Mouse (Mus musculus): ENCODE measurements at regions not wholly inside any gene's neighbourhood (a gene's known extent, or its start where the extent isn't known, plus 50 kb on each side); places are given as distances from the start of the nearest gene placed in this dataset.

DNA sequence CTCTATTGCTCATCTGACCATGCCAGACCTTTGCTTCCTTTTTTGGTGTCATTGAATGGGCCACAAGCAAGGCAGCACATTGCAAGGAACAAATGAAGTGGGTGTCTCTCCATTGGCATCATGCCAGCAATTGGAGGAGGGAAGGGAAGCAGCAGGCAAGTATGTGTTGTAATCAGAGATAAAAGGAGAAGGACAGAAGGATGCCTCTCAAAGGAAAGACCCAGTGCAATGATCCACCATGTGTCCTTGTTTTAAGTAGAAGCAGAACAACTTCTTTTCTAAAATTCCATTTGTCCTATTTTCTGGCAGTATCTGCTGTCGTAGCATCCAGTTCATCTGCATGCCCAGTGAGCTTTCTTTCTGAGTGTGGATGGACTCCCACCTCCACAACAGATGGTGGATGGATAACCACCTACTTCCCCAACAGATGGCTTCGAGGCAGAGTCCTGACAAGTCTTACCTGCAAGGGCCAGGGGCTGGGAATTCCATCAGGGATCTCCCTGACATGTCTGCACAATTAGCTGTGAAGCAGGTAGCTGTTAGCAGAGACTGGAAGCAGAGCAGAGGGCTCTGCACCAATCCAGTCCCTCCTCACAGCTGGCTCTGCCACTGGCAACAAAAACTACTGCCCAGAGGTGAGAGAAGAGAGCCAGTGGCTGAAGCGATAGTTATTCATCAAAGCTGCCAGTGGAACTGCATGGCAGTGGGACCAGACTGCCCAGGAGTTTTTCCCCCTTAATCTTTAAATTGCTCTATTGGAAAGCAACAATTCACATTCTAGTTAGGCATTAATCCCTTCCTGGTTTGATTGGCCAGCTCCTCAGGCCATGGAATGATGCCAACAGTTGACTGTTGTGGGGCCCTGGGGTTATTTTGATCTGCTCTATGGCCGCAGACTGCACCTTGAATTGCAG, 113.8 kb downstream of the Enkur start:
- Histone ChIP-seq H3K36me3 (ENCODE audit: control insufficient read depth, insufficient read depth) (no peaks in the 10 kb centered on the region), H3K4me3 (ENCODE audit: low read depth, low read length) (no peak overlapping the region), H3K4me1 (replicated peaks; ENCODE audit: control insufficient read depth, insufficient read depth, low read length) (0 out of 2 replicates have a peak, but pooled peaks cover 2% of the 10 kb centered on the region), H3K9ac (ENCODE audit: low read depth, low read length) (no peak overlapping the region), H3K4me2 (replicated peaks; ENCODE audit: low read depth) (no peak overlapping the region), H3K27me3 (replicated peaks; ENCODE audit: control insufficient read depth, insufficient read depth, low read length) (no peaks in the 10 kb centered on the region), H3K9me3 (ENCODE audit: control insufficient read depth) (no peaks in the 10 kb centered on the region), H3K27ac (ENCODE audit: low read depth, low read length) (no peak overlapping the region)
- 47% methylated on average over 4 of the region's 4 CpGs for WGBS
- ATAC-seq, result no peak; the same call in 1 of the 2 replicates
- TF ChIP-seq CTCF (IDR thresholded peaks at IDR 0.05; ENCODE audit: low read depth), result no peak

- Histone ChIP-seq H3K27ac (ENCODE audit: low read depth, low read length) (no peak overlapping the region), H3K9me3 (ENCODE audit: control insufficient read depth) (no peaks in the 10 kb centered on the region), H3K4me1 (replicated peaks; ENCODE audit: control insufficient read depth, insufficient read depth, low read length) (no peaks in the 10 kb centered on the region), H3K27me3 (replicated peaks; ENCODE audit: control insufficient read depth, insufficient read depth, low read length) (no peaks in the 10 kb centered on the region), H3K4me3 (ENCODE audit: low read depth, low read length) (no peak overlapping the region), H3K36me3 (ENCODE audit: control insufficient read depth, insufficient read depth) (no peaks in the 10 kb centered on the region), H3K4me2 (replicated peaks; ENCODE audit: low read depth) (no peak overlapping the region), H3K9ac (ENCODE audit: low read depth, low read length) (no peak overlapping the region)
- no peak for TF ChIP-seq CTCF (IDR thresholded peaks at IDR 0.05; ENCODE audit: low read depth)
- 42% methylated on average over 5 of the region's 5 CpGs for WGBS
- no peak for ATAC-seq
Observed at GRCm38 (mm10) chr2:21085517-21085916, 116.8 kb upstream of the Arhgap21 start.

- no peak overlapping the region for H3K4me3 ChIP-seq (ENCODE audit: low read depth, low read length)
- H3K27ac ChIP-seq (ENCODE audit: low read depth, low read length), result no peak overlapping the region
- no peak for ATAC-seq
- TF ChIP-seq CTCF (IDR thresholded peaks at IDR 0.05; ENCODE audit: low read depth), result no peak
- H3K9me3 ChIP-seq (ENCODE audit: control insufficient read depth), result no peaks in the 10 kb centered on the region
- no peaks in the 10 kb centered on the region for H3K4me1 ChIP-seq (replicated peaks; ENCODE audit: control insufficient read depth, insufficient read depth, low read length)
- no peak overlapping the region for H3K9ac ChIP-seq (ENCODE audit: low read depth, low read length)
- WGBS, result 81% methylated on average over 9 of the region's 9 CpGs
- H3K36me3 ChIP-seq (ENCODE audit: control insufficient read depth, insufficient read depth), result no peaks in the 10 kb centered on the region
- H3K27me3 ChIP-seq (replicated peaks; ENCODE audit: control insufficient read depth, insufficient read depth, low read length), result no peaks in the 10 kb centered on the region
- H3K4me2 ChIP-seq (replicated peaks; ENCODE audit: low read depth), result no peak overlapping the region
Observed at GRCm38 (mm10) chr2:21067292-21067850, 98.7 kb upstream of the Arhgap21 start.

DNA sequence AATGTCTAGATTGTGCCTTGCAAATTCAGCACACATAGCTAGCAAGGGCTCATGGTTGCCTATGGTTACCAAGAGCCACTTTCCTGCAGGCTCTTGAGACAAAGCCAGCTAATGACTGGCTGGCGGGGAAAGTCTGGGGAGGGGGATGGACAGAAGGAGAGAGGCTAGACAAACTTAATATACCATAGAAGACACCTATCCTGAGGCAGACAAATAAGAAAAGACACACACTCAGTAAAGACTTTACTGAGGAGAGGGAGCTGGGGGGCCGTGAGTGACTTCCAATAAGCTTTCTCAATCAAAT, 91.6 kb upstream of the Arhgap21 start:
- Histone ChIP-seq H3K4me2 (replicated peaks; ENCODE audit: low read depth) (no peak overlapping the region), H3K36me3 (ENCODE audit: control insufficient read depth, insufficient read depth) (no peaks in the 10 kb centered on the region), H3K9ac (ENCODE audit: low read depth, low read length) (no peak overlapping the region), H3K27ac (ENCODE audit: low read depth, low read length) (no peak overlapping the region), H3K27me3 (replicated peaks; ENCODE audit: control insufficient read depth, insufficient read depth, low read length) (no peaks in the 10 kb centered on the region), H3K4me1 (replicated peaks; ENCODE audit: control insufficient read depth, insufficient read depth, low read length) (no peaks in the 10 kb centered on the region), H3K9me3 (ENCODE audit: control insufficient read depth) (no peaks in the 10 kb centered on the region), H3K4me3 (ENCODE audit: low read depth, low read length) (no peak overlapping the region)
- 82% methylated on average over 2 of the region's 2 CpGs for WGBS
- no peak for ATAC-seq
- no peak for TF ChIP-seq CTCF (IDR thresholded peaks at IDR 0.05; ENCODE audit: low read depth)

GRCm38 (mm10) chr2:21059618-21060346, 91.1 kb upstream of the Arhgap21 start:
- Histone ChIP-seq H3K4me1 (replicated peaks; ENCODE audit: control insufficient read depth, insufficient read depth, low read length) (no peaks in the 10 kb centered on the region), H3K4me2 (replicated peaks; ENCODE audit: low read depth) (no peak overlapping the region), H3K27me3 (replicated peaks; ENCODE audit: control insufficient read depth, insufficient read depth, low read length) (no peaks in the 10 kb centered on the region), H3K27ac (ENCODE audit: low read depth, low read length) (no peak overlapping the region), H3K4me3 (ENCODE audit: low read depth, low read length) (no peak overlapping the region), H3K9ac (ENCODE audit: low read depth, low read length) (no peak overlapping the region), H3K36me3 (ENCODE audit: control insufficient read depth, insufficient read depth) (no peaks in the 10 kb centered on the region), H3K9me3 (ENCODE audit: control insufficient read depth) (no peaks in the 10 kb centered on the region)
- WGBS, result 38% methylated on average over 3 of the region's 3 CpGs
- no peak for ATAC-seq
- TF ChIP-seq CTCF (IDR thresholded peaks at IDR 0.05; ENCODE audit: low read depth), result no peak

- Histone ChIP-seq H3K36me3 (ENCODE audit: control insufficient read depth, insufficient read depth) (no peaks in the 10 kb centered on the region), H3K27ac (ENCODE audit: low read depth, low read length) (no peak overlapping the region), H3K4me2 (replicated peaks; ENCODE audit: low read depth) (no peak overlapping the region), H3K27me3 (replicated peaks; ENCODE audit: control insufficient read depth, insufficient read depth, low read length) (no peaks in the 10 kb centered on the region), H3K9me3 (ENCODE audit: control insufficient read depth) (no peaks in the 10 kb centered on the region), H3K4me1 (replicated peaks; ENCODE audit: control insufficient read depth, insufficient read depth, low read length) (no peaks in the 10 kb centered on the region), H3K9ac (ENCODE audit: low read depth, low read length) (no peak overlapping the region), H3K4me3 (ENCODE audit: low read depth, low read length) (no peak overlapping the region)
- no peak for ATAC-seq
- 87% methylated on average over 3 of the region's 3 CpGs for WGBS
- no peak for TF ChIP-seq CTCF (IDR thresholded peaks at IDR 0.05; ENCODE audit: low read depth)
Observed at GRCm38 (mm10) chr2:21058940-21059339, 90.3 kb upstream of the Arhgap21 start.

All from intestine, postnatal 0 days (tissue).